Mouse (Mus musculus) CD4-positive, CD25-positive, alpha-beta regulatory T cell, adult 4 months (primary cell): ENCODE results near the gene Mxd3. TPM values are rescaled to one million over a fixed set of nuclear protein-coding genes. Genes with fewer than 3 reads are reported as not detected.

Source experiments
- polyA plus RNA-seq, 2 experiments: library from polyadenylated mRNA; unstranded; fragments of 100-300 nt; shearing (Covaris generic); gene quantifications; one replicate each; pipeline ENCODE4 v1.2.1; 2017

Mxd3 gene
- polyA plus RNA-seq, 2 experiments from 2014 or later = 3.4 to 6.1 TPM

Other genes starting within 250 kb of the Mxd3 start
- 100 to 1,000 TPM in 1 of 2 experiments, 10 to 100 TPM in 1; 90.1 to 100 TPM for gene Uimc1, start 229.5 kb downstream of the Mxd3 start, polyA plus RNA-seq
- gene Zfp346, start 224.5 kb downstream of the Mxd3 start, polyA plus RNA-seq = 10 to 100 TPM; 16.3 to 20.1 TPM
- gene Gm17617, start 196.3 kb downstream of the Mxd3 start, polyA plus RNA-seq = not detected
- gene Fgfr4, start 177.2 kb downstream of the Mxd3 start, polyA plus RNA-seq = not detected
- 10 to 100 TPM; 63.0 to 64.6 TPM for gene Nsd1, start 120.0 kb downstream of the Mxd3 start, polyA plus RNA-seq
- 100 to 1,000 TPM; 207 to 213 TPM for gene Prelid1, start 9.3 kb downstream of the Mxd3 start, polyA plus RNA-seq
- gene Rab24, start 7.9 kb downstream of the Mxd3 start, polyA plus RNA-seq = 10 to 100 TPM in 1 of 2 experiments, 1 to 10 TPM in 1; 7.1 to 14.0 TPM
- 10 to 100 TPM; 59.0 to 66.4 TPM for gene Lman2, start 33.0 kb upstream of the Mxd3 start, polyA plus RNA-seq
- 10 to 100 TPM; 71.0 to 88.5 TPM for gene Rgs14, start 39.9 kb upstream of the Mxd3 start, polyA plus RNA-seq
- gene Slc34a1, start 68.4 kb upstream of the Mxd3 start, polyA plus RNA-seq = not detected
- not detected for gene Pfn3, start 85.4 kb upstream of the Mxd3 start, polyA plus RNA-seq
- gene F12, start 97.0 kb upstream of the Mxd3 start, polyA plus RNA-seq = not detected
- 10 to 100 TPM; 26.4 to 36.7 TPM for gene Grk6, start 115.2 kb upstream of the Mxd3 start, polyA plus RNA-seq
- not detected for gene Prr7, start 134.4 kb upstream of the Mxd3 start, polyA plus RNA-seq
- gene Dbn1, start 158.3 kb upstream of the Mxd3 start, polyA plus RNA-seq = not detected
- gene Pdlim7, start 183.9 kb upstream of the Mxd3 start, polyA plus RNA-seq = 10 to 100 TPM in 1 of 2 experiments, 1 to 10 TPM in 1; 6.3 to 14.6 TPM
- 1 to 10 TPM in 1 of 2 experiments, under 1 TPM in 1; 0.35 to 1.0 TPM for gene Dok3, start 199.5 kb upstream of the Mxd3 start, polyA plus RNA-seq
- 10 to 100 TPM; 55.8 to 74.2 TPM for gene Ddx41, start 206.8 kb upstream of the Mxd3 start, polyA plus RNA-seq
- gene Fam193b, start 241.3 kb upstream of the Mxd3 start, polyA plus RNA-seq = 10 to 100 TPM; 36.3 to 40.2 TPM
- gene Tmed9, start 243.9 kb upstream of the Mxd3 start, polyA plus RNA-seq = 100 to 1,000 TPM; 206 to 437 TPM